Mouse (Mus musculus) kidney, embryonic 15.5 days (tissue): Measurements from ENCODE around the gene Catsper1. TPM values are rescaled to one million over a fixed set of nuclear protein-coding genes. Genes with fewer than 3 reads are reported as not detected.
A peak's percentile ranks its signal among the peaks of the same experiment; 100 is the strongest.
"Not testable (repeated sequence)": the region's sequence is repeated elsewhere in the genome, so short reads cannot be mapped to it uniquely, and the experiment has no call there.

Source experiments
- ATAC-seq: fragments of 200-750 bp; cut with Nextera tagmentation; replicated peaks from 2 replicates; pipeline ENCODE4 v1.8.0; 2017; ENCODE audit warnings: moderate TSS enrichment; ENCODE audit not compliant: low FRiP score
- H3K27ac ChIP-seq: fragments of 300-500 bp; sonication (generic); 2 replicates; pipeline ENCODE4 v1.5.1; 2015; ENCODE audit warnings: mild to moderate bottlenecking, inconsistent platforms
- H3K27me3 ChIP-seq: fragments of 300-500 bp; sonication (generic); 2 replicates; pipeline ENCODE4 v1.6.1; 2015; ENCODE audit warnings: inconsistent platforms
- H3K36me3 ChIP-seq: fragments of 300-500 bp; sonication (generic); 2 replicates; pipeline ENCODE4 v1.6.1; 2015; ENCODE audit warnings: inconsistent platforms
- H3K4me1 ChIP-seq: fragments of 300-500 bp; sonication (generic); 2 replicates; pipeline ENCODE4 v1.6.1; 2015; ENCODE audit warnings: inconsistent platforms
- H3K4me2 ChIP-seq: fragments of 300-500 bp; sonication (generic); 2 replicates; pipeline ENCODE4 v1.6.1; 2015; ENCODE audit warnings: moderate library complexity, mild to moderate bottlenecking, inconsistent platforms
- H3K4me3 ChIP-seq: fragments of 300-500 bp; sonication (generic); replicated peaks from 2 replicates; pipeline ENCODE4 v1.5.1; 2015; ENCODE audit warnings: mild to moderate bottlenecking, inconsistent platforms
- H3K9ac ChIP-seq: fragments of 300-500 bp; sonication (generic); 2 replicates; pipeline ENCODE4 v1.6.1; 2015; ENCODE audit warnings: mild to moderate bottlenecking, inconsistent platforms
- H3K9me3 ChIP-seq: fragments of 300-500 bp; sonication (generic); replicated peaks from 2 replicates; pipeline ENCODE4 v1.6.1; 2016; ENCODE audit warnings: inconsistent platforms
- WGBS: fragments of 180-500 bp; shearing (Covaris S2); methylation state at CpG from one replicate; pipeline ENCODE4 v1.1.7; 2015; ENCODE audit warnings: mixed read lengths; 5-methylcytosine and 5-hydroxymethylcytosine counted together
- polyA plus RNA-seq: library from polyadenylated mRNA; unstranded; fragments of >200 nt; fragmentation: Nextera tagmentation; extraction: Ambion mirVana; gene quantifications from 2 replicates; pipeline ENCODE4 v1.2.1, GENCODE M21; 2015

Gene Catsper1
- polyA plus RNA-seq, 1 experiment from 2014 or later, result not detected

DNA sequence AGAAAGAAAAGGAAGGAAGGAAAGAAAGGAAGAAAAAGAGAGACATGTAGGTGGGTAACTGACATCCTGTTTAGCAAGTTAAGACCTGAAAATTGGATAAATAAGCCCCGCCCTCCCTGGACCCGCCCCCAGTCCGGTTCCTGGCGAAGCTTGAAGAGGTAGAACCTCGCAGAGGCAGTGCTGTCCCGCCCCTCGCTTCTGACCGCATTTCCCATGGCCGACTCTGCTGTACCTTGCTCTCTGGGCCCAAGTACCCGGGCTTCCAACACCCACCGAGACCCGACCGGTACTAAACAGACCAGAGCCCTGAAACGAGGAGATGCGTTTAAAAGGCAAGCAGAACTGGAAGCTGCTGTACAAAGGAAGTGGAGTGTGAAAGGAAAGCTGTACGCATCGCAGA lies 11.7 kb upstream of the Catsper1 start:
- H3K9me3 ChIP-seq, result no peaks in the 10 kb centered on the region
- ATAC-seq, result no peak
- H3K27me3 ChIP-seq, result no peaks in the 10 kb centered on the region
- peak overlapping the region; percentile 28 for H3K4me3 ChIP-seq
- WGBS, result 32% methylated on average over 17 of the region's 17 CpGs
- no peaks in the 10 kb centered on the region for H3K36me3 ChIP-seq
- no peak overlapping the region for H3K9ac ChIP-seq
- peak overlapping the region; percentile 64 for H3K27ac ChIP-seq
- peaks cover 8% of the 10 kb centered on the region for H3K4me1 ChIP-seq
- peak overlapping the region; percentile 57 for H3K4me2 ChIP-seq

- no peak overlapping the region for H3K4me3 ChIP-seq
- peaks cover 8% of the 10 kb centered on the region for H3K4me1 ChIP-seq
- no peak overlapping the region for H3K9ac ChIP-seq
- peak overlapping the region; percentile 46; the same call in 1 of the 2 replicates for H3K27ac ChIP-seq
- H3K9me3 ChIP-seq, result no peaks in the 10 kb centered on the region
- WGBS, result 73% methylated on average over 19 of the region's 19 CpGs
- H3K27me3 ChIP-seq, result no peaks in the 10 kb centered on the region
- ATAC-seq, result no peak
- H3K4me2 ChIP-seq, result no peak overlapping the region
- no peaks in the 10 kb centered on the region for H3K36me3 ChIP-seq
These were observed 7.6 kb upstream of the Catsper1 start for GRCm38 (mm10) chr19:5327970-5328369.

- H3K9ac ChIP-seq, result no peak overlapping the region
- no peak for ATAC-seq
- WGBS, result 73% methylated on average over 5 of the region's 5 CpGs
These were observed 800 bp upstream of the Catsper1 start for GRCm38 (mm10) chr19:5334741-5335140.

DNA sequence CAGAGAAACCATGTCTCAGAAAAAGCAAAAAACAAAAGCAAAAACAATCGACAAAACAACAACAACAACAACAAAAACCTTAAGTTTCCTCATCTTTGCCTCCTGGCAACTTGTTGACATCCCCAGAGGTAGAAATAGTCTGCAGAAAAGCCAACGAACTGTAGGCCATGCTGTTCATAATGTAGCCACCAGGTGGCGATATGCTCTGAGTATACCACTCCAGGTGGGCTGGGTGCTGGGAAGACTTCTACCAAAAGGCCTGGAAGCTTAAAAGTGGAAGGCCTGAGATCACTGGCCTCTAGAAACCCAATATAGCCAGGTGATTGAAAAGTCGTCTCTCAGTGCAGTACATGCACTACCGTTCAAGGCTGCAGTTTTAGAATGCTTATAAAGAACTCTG lies 2.4 kb downstream of the Catsper1 start:
- 24% methylated on average over 5 of the region's 5 CpGs for WGBS
- H3K4me1 ChIP-seq, result 0 out of 2 replicates have a peak, but pooled peaks cover 6% of the 10 kb centered on the region
- H3K27me3 ChIP-seq, result no peaks in the 10 kb centered on the region
- no peak overlapping the region for H3K4me2 ChIP-seq
- ATAC-seq, result no peak
- H3K4me3 ChIP-seq, result no peak overlapping the region
- H3K27ac ChIP-seq, result no peak overlapping the region
- H3K9ac ChIP-seq, result no peak overlapping the region
- no peaks in the 10 kb centered on the region for H3K36me3 ChIP-seq
- H3K9me3 ChIP-seq, result no peaks in the 10 kb centered on the region

More at GRCm38 (mm10) chr19:5334741-5335140, 800 bp upstream of the Catsper1 start:
- Histone ChIP-seq H3K4me2 (no peak overlapping the region), H3K9me3 (no peaks in the 10 kb centered on the region), H3K27ac (no peak overlapping the region), H3K27me3 (no peaks in the 10 kb centered on the region), H3K4me1 (0 out of 2 replicates have a peak, but pooled peaks cover 6% of the 10 kb centered on the region), H3K36me3 (no peaks in the 10 kb centered on the region), H3K4me3 (no peak overlapping the region)

GRCm38 (mm10) chr19:5341360-5341759 lies 5.8 kb downstream of the Catsper1 start:
- Histone ChIP-seq H3K4me3 (no peak overlapping the region), H3K4me1 (0 out of 2 replicates have a peak, but pooled peaks cover 3% of the 10 kb centered on the region), H3K27ac (no peak overlapping the region), H3K36me3 (no peaks in the 10 kb centered on the region), H3K9ac (no peak overlapping the region), H3K27me3 (no peaks in the 10 kb centered on the region), H3K4me2 (no peak overlapping the region), H3K9me3 (no peaks in the 10 kb centered on the region)
- ATAC-seq, result no peak
- 87% methylated on average over 7 of the region's 7 CpGs for WGBS

- no peak overlapping the region for H3K4me3 ChIP-seq
- no peaks in the 10 kb centered on the region for H3K36me3 ChIP-seq
- H3K27ac ChIP-seq, result no peak overlapping the region
- ATAC-seq, result no peak
- H3K27me3 ChIP-seq, result peaks cover 2% of the 10 kb centered on the region; the same call in 1 of the 2 replicates
- WGBS, result 63% methylated on average over 6 of the region's 6 CpGs
- H3K9me3 ChIP-seq, result no peaks in the 10 kb centered on the region
- no peak overlapping the region for H3K4me2 ChIP-seq
- H3K4me1 ChIP-seq, result peaks cover 11% of the 10 kb centered on the region
- H3K9ac ChIP-seq, result no peak overlapping the region
These were observed 10.0 kb downstream of the Catsper1 start for GRCm38 (mm10) chr19:5345297-5346131.

GRCm38 (mm10) chr19:5348064-5348463 lies 12.5 kb downstream of the Catsper1 start:
- no peak for ATAC-seq
- Histone ChIP-seq H3K36me3 (no peaks in the 10 kb centered on the region), H3K27me3 (peaks cover 2% of the 10 kb centered on the region; the same call in 1 of the 2 replicates), H3K9ac (no peak overlapping the region), H3K27ac (no peak overlapping the region), H3K4me2 (no peak overlapping the region), H3K9me3 (no peaks in the 10 kb centered on the region), H3K4me1 (peaks cover 11% of the 10 kb centered on the region), H3K4me3 (no peak overlapping the region)
- WGBS, result 86% methylated on average over 6 of the region's 6 CpGs

DNA sequence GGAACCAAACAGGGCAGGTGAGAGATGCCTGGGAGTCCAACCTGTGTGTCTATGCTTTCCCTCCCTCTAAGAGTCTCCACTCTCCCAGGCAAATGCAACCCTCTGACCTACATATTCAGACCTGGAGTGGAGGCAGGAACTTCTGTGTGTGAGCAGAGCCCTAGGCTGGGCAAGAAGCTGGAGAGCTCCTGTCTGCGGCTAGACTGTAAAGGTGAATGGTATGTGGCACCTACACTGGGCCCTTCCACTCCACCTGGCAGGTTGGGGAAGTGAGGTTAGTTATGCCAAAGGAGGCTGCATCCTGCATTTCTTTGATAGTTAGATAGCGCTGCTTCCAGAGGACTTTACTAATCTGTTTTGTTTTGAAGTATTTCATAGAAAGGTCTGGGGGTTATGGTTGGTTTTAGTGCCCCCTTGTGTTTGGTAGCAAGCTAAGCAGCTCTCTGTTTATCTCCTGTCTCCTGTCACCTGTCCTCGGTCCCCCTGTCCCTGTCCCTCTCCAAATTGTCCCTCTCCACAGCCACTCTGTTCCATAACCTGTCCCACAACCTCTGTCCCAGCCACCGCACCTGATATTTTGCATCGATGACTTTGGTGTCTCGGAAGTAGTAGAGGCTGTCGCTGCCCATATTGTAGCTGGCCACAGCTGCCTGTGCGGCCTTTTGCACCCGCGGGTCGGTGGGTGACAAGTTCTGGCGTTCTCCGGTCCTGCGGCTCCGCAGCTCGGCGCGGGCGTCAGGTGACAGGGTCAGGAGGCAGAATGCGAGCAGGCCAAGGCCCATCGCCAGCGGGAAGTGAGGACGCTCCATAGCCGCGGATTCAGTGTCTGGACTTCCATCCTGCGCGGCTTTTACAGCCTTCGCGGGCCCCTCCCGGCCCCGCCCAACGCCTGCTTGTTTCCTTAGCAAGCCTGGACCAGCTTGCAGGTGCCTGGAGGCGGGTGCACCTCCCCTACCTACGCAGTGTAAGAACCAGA lies 13.3 kb downstream of the Catsper1 start:
- Histone ChIP-seq H3K4me1 (peaks cover 11% of the 10 kb centered on the region), H3K36me3 (no peaks in the 10 kb centered on the region), H3K9me3 (no peaks in the 10 kb centered on the region), H3K4me2 (peak overlapping the region; percentile 79), H3K9ac (peak overlapping the region; percentile 53), H3K4me3 (peak overlapping the region; percentile 45), H3K27ac (no peak overlapping the region), H3K27me3 (peaks cover 2% of the 10 kb centered on the region; the same call in 1 of the 2 replicates)
- ATAC-seq, result no peak
- WGBS, result 4% methylated on average over 34 of the region's 34 CpGs

GRCm38 (mm10) chr19:5349502-5349873 lies 13.9 kb downstream of the Catsper1 start, which contains the start of gene Cst6:
TSS of gene Cst6 (minus strand) at chr19:5349574.
- ATAC-seq, result not testable (repeated sequence)
- 60% methylated on average over 6 of the region's 6 CpGs for WGBS

GRCm38 (mm10) chr19:5353609-5354008 lies 18.1 kb downstream of the Catsper1 start:
- Histone ChIP-seq H3K9ac (no peak overlapping the region), H3K4me3 (no peak overlapping the region), H3K4me2 (no peak overlapping the region), H3K27ac (no peak overlapping the region), H3K4me1 (peaks cover 6% of the 10 kb centered on the region), H3K27me3 (peaks cover 2% of the 10 kb centered on the region; the same call in 1 of the 2 replicates), H3K36me3 (no peaks in the 10 kb centered on the region), H3K9me3 (no peaks in the 10 kb centered on the region)
- ATAC-seq, result no peak
- 67% methylated on average over 2 of the region's 2 CpGs for WGBS

More at GRCm38 (mm10) chr19:5349502-5349873, 13.9 kb downstream of the Catsper1 start, which contains the start of gene Cst6:
- Histone ChIP-seq H3K9ac (peak within 1 kb of the TSS; percentile 53), H3K4me3 (peak within 1 kb of the TSS; percentile 45), H3K4me2 (peak within 1 kb of the TSS; percentile 79), H3K4me1 (peaks cover 11% of the 10 kb centered on the region)
- not testable (repeated sequence) for H3K36me3 ChIP-seq, H3K27me3 ChIP-seq, H3K9me3 ChIP-seq, H3K27ac ChIP-seq

DNA sequence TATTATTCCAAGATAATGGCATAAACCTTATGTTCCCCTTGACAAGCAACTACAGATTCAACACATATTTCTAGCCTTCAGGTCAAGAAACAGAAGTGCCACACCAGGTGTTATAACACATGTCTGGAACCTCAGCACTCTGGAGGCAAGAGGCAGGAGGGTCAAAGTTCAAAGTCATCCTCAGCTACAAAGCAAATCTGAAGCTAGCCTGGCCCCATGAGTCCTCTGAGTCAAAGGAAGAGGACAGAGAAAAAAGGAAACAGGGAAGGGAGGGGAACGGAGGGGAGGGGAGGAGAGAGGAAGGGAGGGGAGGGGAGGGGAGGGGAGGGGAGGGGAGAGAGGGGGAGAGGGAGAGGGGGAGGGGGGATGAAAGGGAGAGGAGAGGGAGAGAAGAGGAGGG lies 20.5 kb downstream of the Catsper1 start:
- H3K4me3 ChIP-seq, result no peak overlapping the region
- H3K36me3 ChIP-seq, result no peaks in the 10 kb centered on the region
- no peak overlapping the region for H3K9ac ChIP-seq
- H3K27me3 ChIP-seq, result no peaks in the 10 kb centered on the region
- no peak for ATAC-seq
- no peaks in the 10 kb centered on the region for H3K4me1 ChIP-seq
- H3K27ac ChIP-seq, result 0 out of 2 replicates have a peak overlapping the region, but pooled peaks have one; percentile 13
- no peak overlapping the region for H3K4me2 ChIP-seq
- WGBS, result no CpG with 5 or more reads among the region's 1 CpGs
- H3K9me3 ChIP-seq, result no peaks in the 10 kb centered on the region
